Mouse (Mus musculus) spleen, adult 2 months (tissue): ENCODE results near the gene Postn.

ENCODE experiments used
- CTCF ChIP-seq: fragments of 200-500 bp; IDR thresholded peaks from 2 replicates; pipeline ENCODE4 v1.5.1; 2011; ENCODE audit warnings: mild to moderate bottlenecking, inconsistent platforms; ENCODE audit not compliant: insufficient read depth, insufficient read length, insufficient replicate concordance; ENCODE audit errors: extremely low read depth
- POLR2A ChIP-seq: fragments of 200-500 bp; IDR thresholded peaks from 2 replicates; pipeline ENCODE4 v1.6.1; 2011; ENCODE audit warnings: low read depth, low read length, inconsistent platforms

DNA sequence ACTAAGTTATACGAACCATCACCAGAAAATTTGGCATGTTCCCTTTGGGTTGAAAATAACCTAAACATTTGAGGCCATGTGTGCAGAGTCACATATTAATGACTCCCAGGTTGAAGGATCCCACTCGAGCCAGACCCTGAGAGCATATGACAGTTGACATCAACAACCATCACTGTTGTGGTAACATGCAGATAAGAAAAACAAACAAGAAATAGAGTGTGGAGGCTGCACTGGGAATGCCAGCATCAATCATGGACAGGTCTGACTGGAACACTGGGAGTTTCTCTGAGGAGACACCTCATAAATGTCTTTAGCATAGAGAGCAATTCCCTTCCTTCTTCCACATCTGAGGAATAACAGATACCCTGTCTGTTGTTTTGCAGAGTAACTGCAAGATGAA lies 45.7 kb downstream of the Postn start:
- TF ChIP-seq POLR2A (no peak), CTCF (no peak)
